Mouse (Mus musculus) forebrain, embryonic 13.5 days (tissue): ENCODE data around the gene Gng12. TPM values are rescaled to one million over a fixed set of nuclear protein-coding genes. Genes with fewer than 3 reads are reported as not detected.

Experiments
- ATAC-seq: fragments of 200-750 bp; cut with Nextera tagmentation; 2 replicates; pipeline ENCODE4 v1.8.0; 2017
- H3K27ac ChIP-seq: fragments of 300-500 bp; sonication (generic); 2 replicates; pipeline ENCODE4 v1.5.1; 2015; ENCODE audit warnings: inconsistent platforms, mild to moderate bottlenecking, moderate library complexity
- H3K27me3 ChIP-seq: fragments of 300-500 bp; sonication (generic); 2 replicates; pipeline ENCODE4 v1.6.1; 2015; ENCODE audit warnings: mild to moderate bottlenecking, inconsistent platforms
- H3K36me3 ChIP-seq: fragments of 300-500 bp; sonication (generic); 2 replicates; pipeline ENCODE4 v1.6.1; 2015; ENCODE audit warnings: mild to moderate bottlenecking, inconsistent platforms; ENCODE audit not compliant: poor library complexity, severe bottlenecking
- H3K4me1 ChIP-seq: fragments of 300-500 bp; sonication (generic); 2 replicates; pipeline ENCODE4 v1.6.1; 2015; ENCODE audit warnings: inconsistent platforms
- H3K4me2 ChIP-seq: fragments of 300-500 bp; sonication (generic); 2 replicates; pipeline ENCODE4 v1.6.1; 2015; ENCODE audit warnings: inconsistent platforms, mild to moderate bottlenecking, moderate library complexity
- H3K4me3 ChIP-seq: fragments of 300-500 bp; sonication (generic); 2 replicates; pipeline ENCODE4 v1.5.1; 2015; ENCODE audit warnings: mild to moderate bottlenecking, inconsistent platforms
- H3K9ac ChIP-seq: fragments of 300-500 bp; sonication (generic); 2 replicates; pipeline ENCODE4 v1.6.1; 2015; ENCODE audit warnings: mild to moderate bottlenecking, inconsistent platforms
- H3K9me3 ChIP-seq: fragments of 300-500 bp; sonication (generic); replicated peaks from 2 replicates; pipeline ENCODE4 v1.6.1; 2016; ENCODE audit warnings: inconsistent platforms
- WGBS: fragments of 180-500 bp; shearing (Covaris S2); methylation state at CpG from one replicate; pipeline ENCODE4 v1.1.7; 2015; 5-methylcytosine and 5-hydroxymethylcytosine counted together
- polyA plus RNA-seq: library from polyadenylated mRNA; unstranded; fragments of >200 nt; fragmentation: Nextera tagmentation; extraction: Ambion mirVana; gene quantifications from 2 replicates; pipeline ENCODE4 v1.2.1, GENCODE M21; 2015

Gng12 gene
- polyA plus RNA-seq, 1 experiment from 2014 or later = 22.4 TPM

DNA sequence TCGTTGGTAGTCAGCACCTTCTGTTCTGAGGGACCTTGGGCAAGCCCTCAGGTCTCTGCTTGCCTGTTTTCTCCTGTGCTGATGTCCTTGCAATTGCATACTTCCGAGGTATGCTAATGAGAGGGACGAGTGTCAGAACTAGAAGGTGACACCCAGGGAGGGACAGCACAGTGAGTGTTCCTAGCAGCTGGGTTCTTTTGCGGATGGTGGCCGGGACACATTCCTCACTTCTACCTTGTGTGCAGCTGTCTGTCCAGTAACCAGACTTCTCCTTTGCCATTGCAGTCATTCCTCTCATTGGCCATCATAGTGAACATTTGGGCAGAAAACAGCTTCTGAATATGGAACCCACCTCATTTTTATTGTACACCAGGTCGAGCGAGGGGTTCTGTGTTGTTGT lies 89.3 kb downstream of the Gng12 start:
- no peak overlapping the region for H3K4me2 ChIP-seq
- H3K36me3 ChIP-seq = no peaks in the 10 kb centered on the region
- no peak overlapping the region for H3K9ac ChIP-seq
- H3K4me3 ChIP-seq = no peak overlapping the region
- no peaks in the 10 kb centered on the region for H3K9me3 ChIP-seq
- no peak overlapping the region for H3K27ac ChIP-seq
- no peak for ATAC-seq
- WGBS = 80% methylated on average over 7 of the region's 7 CpGs
- no peaks in the 10 kb centered on the region for H3K4me1 ChIP-seq
- H3K27me3 ChIP-seq = no peaks in the 10 kb centered on the region

DNA sequence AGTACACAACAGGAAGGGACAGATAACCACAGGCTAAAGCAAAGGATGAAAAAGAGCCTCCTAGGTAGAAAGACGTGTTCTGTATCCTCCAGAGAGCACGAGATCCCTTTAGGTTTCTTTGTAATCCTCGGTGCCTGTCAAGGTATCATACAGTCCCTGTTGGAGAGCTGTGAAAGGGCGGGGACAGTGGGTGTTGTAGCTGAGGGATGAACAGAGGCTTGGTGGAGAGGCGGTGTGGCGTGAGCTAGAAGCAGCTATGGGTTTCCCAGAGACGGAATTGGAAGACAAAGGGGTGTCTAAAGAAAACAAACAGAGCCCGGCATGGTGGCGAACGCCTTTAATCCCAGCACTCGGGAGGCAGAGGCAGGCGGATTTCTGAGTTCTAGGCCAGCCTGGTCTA lies 89.9 kb downstream of the Gng12 start:
- no peaks in the 10 kb centered on the region for H3K36me3 ChIP-seq
- no peaks in the 10 kb centered on the region for H3K27me3 ChIP-seq
- no peak overlapping the region for H3K4me2 ChIP-seq
- H3K9me3 ChIP-seq = no peaks in the 10 kb centered on the region
- no peaks in the 10 kb centered on the region for H3K4me1 ChIP-seq
- 82% methylated on average over 12 of the region's 12 CpGs for WGBS
- H3K9ac ChIP-seq = no peak overlapping the region
- no peak overlapping the region for H3K27ac ChIP-seq
- ATAC-seq = no peak
- H3K4me3 ChIP-seq = no peak overlapping the region

DNA sequence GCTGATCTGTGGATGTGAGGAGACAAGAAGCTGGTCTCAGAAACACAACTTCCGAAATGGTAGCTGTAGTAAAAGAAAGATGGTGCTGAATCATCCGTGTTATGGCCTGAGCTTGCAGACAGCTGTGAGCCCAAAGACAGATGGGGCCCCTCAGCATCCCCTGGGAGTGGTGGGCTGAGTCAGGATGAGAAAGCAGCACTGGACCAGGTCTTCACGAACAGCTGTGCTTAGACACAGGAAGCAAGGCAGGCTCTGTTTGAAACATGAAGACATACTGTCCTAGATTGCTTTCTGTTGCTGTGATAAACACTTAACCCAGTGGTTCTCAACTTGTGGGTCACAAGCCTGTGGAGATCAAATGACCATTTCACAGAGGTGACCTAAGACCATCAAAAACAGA lies 91.4 kb downstream of the Gng12 start:
- Histone ChIP-seq H3K36me3 (no peaks in the 10 kb centered on the region), H3K27ac (no peak overlapping the region), H3K9ac (no peak overlapping the region), H3K27me3 (no peaks in the 10 kb centered on the region), H3K4me1 (no peaks in the 10 kb centered on the region), H3K4me3 (no peak overlapping the region), H3K9me3 (no peaks in the 10 kb centered on the region), H3K4me2 (no peak overlapping the region)
- WGBS = 79% methylated on average over 3 of the region's 3 CpGs
- ATAC-seq = no peak

DNA sequence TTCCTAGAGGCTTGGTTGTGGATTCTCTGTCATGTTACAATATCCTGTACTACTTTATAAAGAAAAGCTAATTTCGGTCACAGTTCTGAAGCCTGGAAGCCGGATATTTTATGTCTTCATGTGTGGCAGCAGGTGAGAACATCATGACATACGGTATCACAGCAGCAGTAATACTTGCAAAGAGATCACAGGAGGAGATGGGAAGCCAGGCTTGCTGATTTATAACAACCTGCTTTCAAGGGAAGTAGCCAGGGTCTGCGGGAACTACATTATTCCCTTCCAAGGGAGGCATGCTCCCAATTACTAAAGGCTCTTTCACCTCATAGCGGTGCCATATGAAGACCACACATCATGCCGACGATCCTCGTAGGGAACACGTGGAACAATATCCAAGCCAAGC lies 92.2 kb downstream of the Gng12 start:
- ATAC-seq = no peak
- Histone ChIP-seq H3K4me3 (no peak overlapping the region), H3K4me1 (no peaks in the 10 kb centered on the region), H3K27me3 (no peaks in the 10 kb centered on the region), H3K4me2 (no peak overlapping the region), H3K9ac (no peak overlapping the region), H3K36me3 (no peaks in the 10 kb centered on the region), H3K27ac (no peak overlapping the region), H3K9me3 (no peaks in the 10 kb centered on the region)
- 75% methylated on average over 9 of the region's 9 CpGs for WGBS

DNA sequence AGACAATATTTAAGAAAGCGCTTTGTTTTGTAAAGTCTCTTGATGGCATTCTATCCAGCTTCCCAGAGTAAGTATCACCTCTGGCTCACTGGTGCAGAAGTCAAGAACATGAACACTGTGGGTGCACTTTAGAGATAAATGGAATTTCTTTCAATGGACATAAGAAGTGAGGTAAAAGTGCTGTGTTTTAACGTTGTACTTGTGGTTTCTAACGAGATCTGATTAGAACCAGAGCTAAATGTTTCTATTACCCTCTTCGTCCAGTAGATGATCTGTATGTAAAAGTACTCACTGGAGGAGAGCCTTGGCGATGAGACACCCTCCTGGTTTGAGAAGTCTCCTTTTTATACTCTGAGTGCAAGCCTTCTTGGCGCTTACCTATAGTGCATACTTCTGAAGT lies 92.8 kb downstream of the Gng12 start:
- WGBS = 80% methylated on average over 6 of the region's 6 CpGs

DNA sequence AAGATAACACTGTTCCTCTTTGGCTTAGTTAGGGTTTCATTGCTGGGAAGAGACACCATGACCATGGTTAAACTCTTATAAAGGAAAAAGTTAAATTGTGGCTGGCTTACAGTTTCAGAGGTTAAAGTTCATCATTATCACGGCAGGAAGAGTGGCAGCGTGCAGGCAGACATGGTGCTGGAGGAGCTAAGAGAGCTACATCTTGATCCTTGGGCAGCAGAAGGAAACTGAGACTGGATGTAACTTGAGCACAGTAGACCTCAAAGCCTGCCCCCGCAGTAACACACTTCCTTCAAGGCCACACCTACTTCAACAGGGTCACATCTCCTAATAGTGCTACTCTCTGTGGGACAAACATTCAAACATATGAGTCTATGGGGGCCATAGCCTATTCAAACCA lies 93.3 kb downstream of the Gng12 start:
- no peak overlapping the region for H3K27ac ChIP-seq
- H3K9ac ChIP-seq = no peak overlapping the region
- H3K4me3 ChIP-seq = no peak overlapping the region
- H3K4me2 ChIP-seq = no peak overlapping the region
- H3K9me3 ChIP-seq = no peaks in the 10 kb centered on the region
- 90% methylated on average over 3 of the region's 3 CpGs for WGBS
- no peak for ATAC-seq
- no peaks in the 10 kb centered on the region for H3K27me3 ChIP-seq
- H3K36me3 ChIP-seq = no peaks in the 10 kb centered on the region
- no peaks in the 10 kb centered on the region for H3K4me1 ChIP-seq

More for the DNA sequence above, 92.8 kb downstream of the Gng12 start:
- no peak overlapping the region for H3K27ac ChIP-seq
- no peak overlapping the region for H3K9ac ChIP-seq
- H3K4me1 ChIP-seq = no peaks in the 10 kb centered on the region
- no peak for ATAC-seq
- H3K36me3 ChIP-seq = no peaks in the 10 kb centered on the region
- no peaks in the 10 kb centered on the region for H3K27me3 ChIP-seq
- no peak overlapping the region for H3K4me2 ChIP-seq
- H3K9me3 ChIP-seq = no peaks in the 10 kb centered on the region
- no peak overlapping the region for H3K4me3 ChIP-seq

DNA sequence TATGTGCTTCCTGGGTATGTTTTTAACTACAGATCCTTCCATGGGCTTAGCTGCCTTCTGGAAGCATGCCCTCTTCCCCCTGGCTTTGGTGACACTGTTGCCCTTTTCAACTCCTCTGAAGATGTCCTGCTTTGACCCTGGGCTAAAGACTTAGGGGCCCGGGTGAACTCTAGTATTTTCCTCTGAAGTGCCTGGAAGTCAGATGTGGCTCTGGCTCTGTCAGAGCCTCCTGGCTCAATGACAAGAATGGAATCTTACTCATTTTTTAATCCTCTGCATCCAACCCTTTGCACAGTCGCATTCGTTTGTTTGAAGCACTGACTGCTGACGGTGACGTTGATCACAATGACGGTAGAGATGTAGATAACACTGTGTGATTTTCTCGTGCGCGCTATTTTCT lies 96.0 kb downstream of the Gng12 start:
- ATAC-seq = no peak
- 89% methylated on average over 9 of the region's 9 CpGs for WGBS
- H3K4me2 ChIP-seq = no peak overlapping the region
- no peaks in the 10 kb centered on the region for H3K36me3 ChIP-seq
- no peaks in the 10 kb centered on the region for H3K27me3 ChIP-seq
- no peak overlapping the region for H3K27ac ChIP-seq
- H3K9ac ChIP-seq = no peak overlapping the region
- H3K4me1 ChIP-seq = no peaks in the 10 kb centered on the region
- H3K4me3 ChIP-seq = no peak overlapping the region
- H3K9me3 ChIP-seq = no peaks in the 10 kb centered on the region

DNA sequence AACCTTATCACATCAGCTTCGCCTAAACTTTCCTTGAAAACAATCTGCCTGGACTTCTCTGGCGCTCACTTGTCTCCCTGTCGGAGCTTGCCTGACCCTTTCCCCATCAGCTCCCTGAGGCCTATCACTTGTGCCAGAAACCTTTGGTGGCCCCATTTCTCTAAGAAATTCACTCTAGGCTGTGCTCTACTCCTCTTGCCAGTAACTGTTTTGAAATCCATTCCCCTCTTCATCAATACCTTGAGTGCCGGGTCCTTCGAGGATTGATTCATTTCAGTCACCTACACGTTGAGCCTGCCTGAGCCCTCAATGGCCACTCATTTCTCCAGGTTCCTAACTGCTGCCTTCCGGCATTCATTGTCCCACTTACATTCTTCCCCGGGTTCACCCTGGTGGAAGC lies 96.6 kb downstream of the Gng12 start:
- H3K4me2 ChIP-seq = no peak overlapping the region
- no peak for ATAC-seq
- H3K27ac ChIP-seq = no peak overlapping the region
- no peaks in the 10 kb centered on the region for H3K27me3 ChIP-seq
- H3K9ac ChIP-seq = no peak overlapping the region
- 93% methylated on average over 8 of the region's 8 CpGs for WGBS
- no peaks in the 10 kb centered on the region for H3K4me1 ChIP-seq
- no peak overlapping the region for H3K4me3 ChIP-seq
- no peaks in the 10 kb centered on the region for H3K9me3 ChIP-seq
- H3K36me3 ChIP-seq = no peaks in the 10 kb centered on the region

DNA sequence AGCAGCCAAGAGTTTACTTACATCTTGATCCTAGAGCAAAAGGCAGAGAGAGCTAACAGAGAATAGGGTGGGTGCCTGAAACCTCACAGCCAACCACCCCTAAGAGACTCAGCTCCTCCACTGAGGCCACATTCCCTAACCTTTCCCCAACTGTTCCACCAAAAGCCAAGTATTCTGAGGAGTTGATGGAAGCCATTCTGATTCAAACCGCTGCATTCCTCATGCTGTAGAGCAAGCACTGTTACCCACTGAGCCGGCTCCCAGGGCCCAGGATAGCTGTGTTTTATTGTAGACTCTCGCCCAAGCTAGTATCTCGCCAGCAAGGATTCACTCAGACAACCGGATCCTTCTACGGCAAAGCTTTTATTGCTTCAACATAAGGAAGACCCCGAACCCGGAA lies 98.8 kb downstream of the Gng12 start:
- H3K9ac ChIP-seq = no peak overlapping the region
- H3K4me2 ChIP-seq = no peak overlapping the region
- 96% methylated on average over 8 of the region's 8 CpGs for WGBS
- H3K36me3 ChIP-seq = no peaks in the 10 kb centered on the region
- H3K4me1 ChIP-seq = no peaks in the 10 kb centered on the region
- no peak for ATAC-seq
- H3K4me3 ChIP-seq = no peak overlapping the region
- no peak overlapping the region for H3K27ac ChIP-seq
- H3K27me3 ChIP-seq = no peaks in the 10 kb centered on the region
- H3K9me3 ChIP-seq = no peaks in the 10 kb centered on the region

DNA sequence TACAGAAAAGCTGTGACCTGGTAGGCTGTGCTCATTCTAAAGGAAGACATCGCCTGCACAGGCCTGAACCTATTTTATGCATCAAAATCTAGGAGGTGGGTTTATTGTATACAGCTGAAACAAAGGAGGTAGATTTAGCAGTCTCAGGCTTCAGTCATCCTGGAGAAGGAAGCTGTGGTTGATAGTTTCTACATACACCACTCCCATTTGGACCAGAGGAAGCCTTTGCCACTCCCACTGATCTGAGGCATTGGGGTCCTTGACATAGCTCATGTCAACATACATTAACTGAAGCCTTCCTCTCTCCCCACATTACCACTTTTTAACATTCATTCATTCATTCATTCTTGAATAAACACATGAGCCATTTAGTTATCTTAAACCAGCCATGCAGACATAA lies 99.6 kb downstream of the Gng12 start:
- H3K4me1 ChIP-seq = no peaks in the 10 kb centered on the region
- H3K27me3 ChIP-seq = no peaks in the 10 kb centered on the region
- 91% methylated on average over 1 of the region's 1 CpGs for WGBS
- H3K9me3 ChIP-seq = no peaks in the 10 kb centered on the region
- H3K4me3 ChIP-seq = no peak overlapping the region
- ATAC-seq = no peak
- H3K27ac ChIP-seq = no peak overlapping the region
- no peak overlapping the region for H3K9ac ChIP-seq
- no peak overlapping the region for H3K4me2 ChIP-seq
- H3K36me3 ChIP-seq = no peaks in the 10 kb centered on the region

DNA sequence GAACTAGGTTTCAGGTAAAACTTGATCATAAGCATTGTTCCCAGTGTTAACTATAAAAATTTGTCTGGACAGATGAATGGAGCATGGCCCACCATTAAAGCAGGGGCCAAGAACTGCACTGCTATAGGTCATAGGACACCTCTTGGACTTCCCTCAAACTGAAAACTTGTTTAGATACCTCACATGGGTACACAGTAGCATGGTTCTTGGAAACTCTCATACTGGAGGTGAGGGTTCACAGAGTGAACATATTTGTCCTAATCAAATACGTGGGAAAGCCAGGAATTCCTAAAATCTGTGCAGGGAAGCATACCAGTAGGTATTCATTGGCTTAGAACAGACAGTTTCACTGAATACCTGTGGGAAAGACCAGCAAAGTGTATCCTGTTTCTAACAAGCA lies 100.1 kb downstream of the Gng12 start:
- Histone ChIP-seq H3K36me3 (no peaks in the 10 kb centered on the region), H3K27me3 (no peaks in the 10 kb centered on the region), H3K4me1 (no peaks in the 10 kb centered on the region), H3K4me3 (no peak overlapping the region), H3K9ac (no peak overlapping the region), H3K9me3 (no peaks in the 10 kb centered on the region), H3K4me2 (no peak overlapping the region), H3K27ac (no peak overlapping the region)
- WGBS = 98% methylated on average over 1 of the region's 1 CpGs
- ATAC-seq = no peak

DNA sequence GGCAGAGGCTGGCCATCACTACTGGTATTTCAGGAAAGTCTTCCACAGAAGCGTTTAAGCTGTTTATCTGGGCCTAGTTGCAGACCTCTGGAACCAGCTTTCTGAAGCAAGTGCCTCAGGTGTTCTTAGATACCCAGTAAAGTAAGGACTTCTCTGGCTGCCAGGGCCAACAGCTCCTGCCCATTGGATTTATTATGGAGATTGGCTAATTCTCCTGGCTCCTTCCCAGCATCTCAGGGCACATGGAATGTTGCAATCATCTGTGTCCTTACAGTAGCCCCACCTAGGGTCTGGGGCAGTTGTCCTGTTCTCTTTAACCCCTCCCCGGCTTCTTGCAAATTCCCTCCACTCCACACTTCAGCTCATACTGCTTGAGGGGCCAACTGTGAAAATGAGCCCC lies 102.4 kb downstream of the Gng12 start:
- no peak overlapping the region for H3K27ac ChIP-seq
- no peaks in the 10 kb centered on the region for H3K27me3 ChIP-seq
- H3K36me3 ChIP-seq = no peaks in the 10 kb centered on the region
- no peak overlapping the region for H3K4me2 ChIP-seq
- H3K9me3 ChIP-seq = no peaks in the 10 kb centered on the region
- WGBS = 77% methylated on average over 2 of the region's 2 CpGs
- H3K9ac ChIP-seq = no peak overlapping the region
- no peaks in the 10 kb centered on the region for H3K4me1 ChIP-seq
- no peak overlapping the region for H3K4me3 ChIP-seq
- ATAC-seq = no peak

DNA sequence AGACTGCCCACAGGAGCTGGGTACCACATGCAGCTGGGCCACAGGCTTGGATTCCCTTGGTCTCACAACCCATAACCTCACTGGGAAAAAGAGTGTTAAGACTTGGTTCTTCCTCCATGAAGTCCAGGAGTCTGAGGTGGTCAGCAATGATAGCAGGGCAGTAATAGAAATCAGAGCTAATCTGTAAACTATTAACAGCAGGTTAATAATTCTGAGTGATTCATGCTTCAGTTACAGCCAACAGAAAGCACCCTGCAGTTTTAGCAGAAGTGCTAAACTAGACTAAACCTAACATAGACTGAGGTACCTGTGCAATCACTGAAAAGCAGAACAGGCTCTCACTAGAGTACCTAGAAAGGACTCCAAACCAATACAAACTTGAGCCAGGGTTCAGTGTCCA lies 103.6 kb downstream of the Gng12 start:
- Histone ChIP-seq H3K27ac (no peak overlapping the region), H3K27me3 (no peaks in the 10 kb centered on the region), H3K9ac (no peak overlapping the region), H3K4me2 (no peak overlapping the region), H3K9me3 (no peaks in the 10 kb centered on the region), H3K4me3 (no peak overlapping the region), H3K36me3 (no peaks in the 10 kb centered on the region), H3K4me1 (no peaks in the 10 kb centered on the region)
- no peak for ATAC-seq
